Mouse (Mus musculus): ENCODE results near the gene Arhgef40.

DNA sequence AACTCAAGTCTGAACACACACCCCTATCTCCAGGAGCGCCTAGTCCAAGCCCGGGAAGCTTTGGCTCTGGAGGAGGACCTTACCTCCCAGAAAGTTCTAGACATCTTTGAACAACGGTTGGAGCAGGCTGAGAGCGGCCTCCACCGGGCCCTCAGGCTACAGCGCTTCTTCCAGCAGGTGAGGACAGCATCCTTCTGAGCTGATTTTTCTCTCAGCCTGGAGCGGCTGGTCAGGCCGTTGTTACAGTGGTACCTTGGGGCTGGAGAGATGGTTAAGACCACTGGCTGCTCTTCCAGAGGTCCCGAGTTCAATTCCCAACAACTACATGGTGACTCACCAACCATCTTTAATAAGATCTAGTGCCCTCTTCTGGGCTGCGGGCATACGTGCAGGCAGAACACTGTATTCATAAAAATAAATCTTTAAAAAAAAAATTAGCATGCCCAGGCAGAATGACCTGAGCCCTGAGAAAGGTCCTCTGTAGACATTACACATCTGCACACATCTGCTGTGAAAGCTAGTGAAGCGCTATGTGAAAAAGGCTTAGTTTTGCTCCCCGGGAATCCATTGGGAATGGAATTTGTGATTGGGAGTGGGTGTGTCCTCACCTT is 11.8 kb downstream of the Arhgef40 start:
- no peak for TF ChIP-seq POLR2A (IDR thresholded peaks at IDR 0.05; ENCODE audit: extremely low read depth, insufficient read depth, low read length)
- TF ChIP-seq CTCF (IDR thresholded peaks at IDR 0.05; ENCODE audit: extremely low read depth, insufficient read depth, low read length) = peak; percentile 38
